Mouse (Mus musculus): ENCODE results near the gene Cabs1.

Cabs1 gene

DNA sequence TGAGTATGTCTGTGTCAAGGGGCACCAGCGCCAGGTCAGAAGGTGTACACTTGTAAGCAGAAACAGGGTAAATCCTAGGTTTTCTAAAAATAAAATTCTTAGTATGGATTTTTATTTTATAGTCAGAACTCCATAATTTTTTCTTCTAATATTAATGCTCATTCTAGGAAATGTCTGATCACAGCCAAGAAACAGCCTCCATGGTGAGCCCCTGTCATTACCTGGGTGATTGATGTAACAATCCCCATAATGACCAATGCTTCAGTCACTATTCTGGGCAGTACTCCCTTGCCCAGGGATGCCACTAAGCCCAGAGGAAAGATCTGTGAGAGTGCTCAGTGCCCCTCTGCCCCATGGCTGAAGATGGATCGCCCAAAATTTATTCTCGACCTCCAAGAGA lies at the start of gene Cabs1:
Gene Cabs1, plus strand, starts transcription at position 301 of the 400 bp plus-strand sequence.
- CTCF ChIA-PET: no interaction called here

DNA sequence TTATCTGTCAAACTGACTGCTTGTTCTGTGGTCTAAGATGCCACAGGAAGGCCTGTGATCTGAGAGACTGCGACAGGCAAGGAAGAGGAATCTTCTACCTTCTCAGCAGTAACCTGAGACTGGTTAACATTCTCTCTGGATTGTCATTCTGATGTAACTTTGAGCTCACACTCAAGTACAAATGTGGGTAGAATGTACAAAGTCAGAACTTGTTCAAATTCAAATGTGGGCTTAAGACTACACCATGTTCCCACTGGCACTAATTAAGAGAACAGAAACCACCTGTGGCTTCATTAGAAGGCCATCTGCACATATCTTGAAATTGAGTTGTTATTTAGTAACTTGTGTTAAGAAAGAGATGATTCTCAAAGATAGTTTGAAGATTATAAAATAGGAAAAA lies 47.6 kb upstream of the Cabs1 start:
- CTCF ChIA-PET: no interaction called here
- POLR2A ChIA-PET: no interaction called here

More for the DNA sequence above, at the start of gene Cabs1:
- POLR2A ChIA-PET: no interaction called here

DNA sequence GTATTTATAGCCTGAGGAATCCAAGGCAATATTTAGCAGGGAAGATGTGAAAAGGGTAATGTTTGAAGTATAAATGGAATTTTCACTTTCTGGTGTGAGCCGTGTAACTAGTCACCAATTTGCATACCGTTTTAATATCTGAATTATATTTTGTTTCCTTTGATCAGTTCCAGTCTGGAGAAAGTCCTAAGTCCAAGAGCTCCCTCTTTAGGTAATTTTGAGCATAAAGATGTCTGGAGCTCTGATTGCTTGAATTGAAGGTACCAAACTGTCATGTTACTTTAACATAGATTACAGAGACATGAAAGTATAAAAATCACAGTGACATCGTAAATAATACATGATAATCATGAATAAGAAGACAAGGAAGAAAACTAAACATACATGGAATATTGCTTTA lies 38.5 kb upstream of the Cabs1 start:
- POLR2A ChIA-PET: no interaction called here

DNA sequence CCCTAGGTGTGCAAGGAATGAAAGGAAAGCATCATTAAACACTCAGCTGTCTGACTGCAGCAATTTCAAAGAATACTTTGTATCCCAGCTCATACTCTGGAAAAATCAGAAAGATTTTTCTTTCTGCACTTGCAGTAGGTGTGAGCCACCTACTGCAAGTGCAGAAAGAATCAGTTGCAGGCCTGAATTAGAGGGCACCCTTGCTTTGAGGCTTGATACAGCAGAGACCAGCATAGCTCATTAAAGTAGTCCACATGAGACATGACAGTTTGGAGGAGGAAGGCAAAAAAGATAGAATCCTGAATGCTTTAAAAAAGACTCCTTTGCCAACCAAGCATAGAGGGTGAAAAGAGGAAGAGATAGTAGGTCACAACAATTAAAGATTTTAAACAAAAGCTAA lies 36.7 kb upstream of the Cabs1 start:
- ChIA-PET POLR2A (no interaction called here), CTCF (no interaction called here)

More for the DNA sequence above, 38.5 kb upstream of the Cabs1 start:
- CTCF ChIA-PET: interaction anchor here in 1 of 4 experiments (1.0 kb wide), 1 partner anchor 69 kb away, joined by 3 read pairs; no protein-coding TSS in a partner anchor

DNA sequence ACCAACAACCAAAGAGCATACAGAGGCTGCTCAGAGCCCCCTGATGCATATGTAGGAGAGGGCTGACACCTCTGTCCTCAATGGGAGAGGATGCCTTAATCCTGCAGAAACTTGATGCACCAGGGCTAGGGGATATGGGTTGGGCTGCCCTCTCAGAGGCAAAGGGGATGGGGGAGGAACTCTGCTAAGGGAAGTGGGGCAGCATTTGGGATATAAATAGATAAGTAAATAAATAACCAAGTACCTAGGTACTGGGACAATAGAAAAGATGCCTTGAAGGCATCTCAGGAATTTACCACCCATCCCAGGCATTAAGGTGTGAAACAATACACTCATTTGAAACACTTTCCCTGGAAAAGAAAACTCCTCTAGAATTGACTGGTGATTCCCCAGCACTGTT lies 27.4 kb upstream of the Cabs1 start:
- CTCF ChIA-PET: no interaction called here
- POLR2A ChIA-PET: no interaction called here

- ChIA-PET CTCF (no interaction called here), POLR2A (interaction anchor here in 1 of 4 experiments (0.6 kb wide), 1 partner anchor 796 kb away, joined by 15 read pairs; the partner anchor contains the start of gene Dck)
Observed at GRCm38 (mm10) chr5:87969201-87969600, 10.0 kb upstream of the Cabs1 start, which contains the start of the genes 2310003L06Rik and Gm28434. TSS of gene 2310003L06Rik (plus strand) at chr5:87969459. TSS of gene Gm28434 (plus strand) at chr5:87969517.

- POLR2A ChIA-PET: interaction anchor here in 1 of 4 experiments (1.0 kb wide), 1 partner anchor 13 kb away, joined by 3 read pairs; no protein-coding TSS in a partner anchor
- CTCF ChIA-PET: no interaction called here
Observed at GRCm38 (mm10) chr5:87982468-87983214, 3.4 kb downstream of the Cabs1 start.

- CTCF ChIA-PET: no interaction called here
- POLR2A ChIA-PET: no interaction called here
Observed at GRCm38 (mm10) chr5:88002249-88002648, 23.0 kb downstream of the Cabs1 start, which contains the start of gene Smr3a. TSS of gene Smr3a (plus strand) at chr5:88002549.

GRCm38 (mm10) chr5:88005241-88005640 lies 26.0 kb downstream of the Cabs1 start:
- ChIA-PET CTCF (interaction anchor here in 1 of 4 experiments (0.7 kb wide), 1 partner anchor 415 kb away, joined by 3 read pairs; no protein-coding TSS in a partner anchor), POLR2A (no interaction called here)
